Mouse (Mus musculus) thymus, postnatal 36 days (tissue): ENCODE results near the gene Ncoa7.
"Not testable (repeated sequence)": the region's sequence is repeated elsewhere in the genome, so short reads cannot be mapped to it uniquely, and the experiment has no call there.

ENCODE experiments used
- DNase-seq, 2 experiments: peaks; one replicate each; pipeline ENCODE4 v3.0.0; 2022; ENCODE audit warnings: mixed read lengths in 2 of 2

The Ncoa7 gene

GRCm38 (mm10) chr10:30660564-30661328 lies 142.4 kb downstream of the Ncoa7 start:
- DNase-seq, result no peak

- peak; percentile 19 to 26 for DNase-seq
Observed at GRCm38 (mm10) chr10:30655655-30656054, 147.5 kb downstream of the Ncoa7 start.

GRCm38 (mm10) chr10:30647681-30648080 lies 155.4 kb downstream of the Ncoa7 start:
- DNase-seq, result no peak

GRCm38 (mm10) chr10:30638216-30638615 lies 164.9 kb downstream of the Ncoa7 start:
- no peak for DNase-seq

GRCm38 (mm10) chr10:30636474-30637154 lies 166.5 kb downstream of the Ncoa7 start:
- not testable (repeated sequence) for DNase-seq

- DNase-seq, result no peak
Observed at GRCm38 (mm10) chr10:30632718-30633117, 170.4 kb downstream of the Ncoa7 start.

- DNase-seq, result no peak
Observed at GRCm38 (mm10) chr10:30629977-30630376, 173.1 kb downstream of the Ncoa7 start.

GRCm38 (mm10) chr10:30629513-30629912 lies 173.6 kb downstream of the Ncoa7 start, which contains the start of gene Hint3:
Hint3 (minus strand) TSS chr10:30629632.
- no peak for DNase-seq

- not testable (repeated sequence) for DNase-seq
Observed at GRCm38 (mm10) chr10:30628444-30628843, 174.7 kb downstream of the Ncoa7 start.

GRCm38 (mm10) chr10:30627548-30627947 lies 175.6 kb downstream of the Ncoa7 start:
- DNase-seq, result no peak

GRCm38 (mm10) chr10:30624161-30625019 lies 178.7 kb downstream of the Ncoa7 start:
- DNase-seq, result no peak

- no peak for DNase-seq
Observed at GRCm38 (mm10) chr10:30622928-30623327, 180.2 kb downstream of the Ncoa7 start.

- DNase-seq, result no peak
Observed at GRCm38 (mm10) chr10:30618918-30619210, 184.3 kb downstream of the Ncoa7 start.

- peak; percentile 97 to 99 for DNase-seq
Observed at GRCm38 (mm10) chr10:30618091-30618917, 184.8 kb downstream of the Ncoa7 start.

GRCm38 (mm10) chr10:30613039-30613438 lies 190.1 kb downstream of the Ncoa7 start:
- DNase-seq, result no peak

GRCm38 (mm10) chr10:30609614-30610013 lies 193.5 kb downstream of the Ncoa7 start:
- DNase-seq, result no peak

- no peak for DNase-seq
Observed at GRCm38 (mm10) chr10:30608109-30608508, 195.0 kb downstream of the Ncoa7 start.

GRCm38 (mm10) chr10:30600542-30600966 lies 202.6 kb downstream of the Ncoa7 start, which contains the start of gene Trmt11:
Trmt11 (minus strand) TSS chr10:30600749.
- peak; percentile 86 to 89 for DNase-seq

- no peak for DNase-seq
Observed at GRCm38 (mm10) chr10:30600094-30600534, 203.0 kb downstream of the Ncoa7 start.

GRCm38 (mm10) chr10:30587037-30587436 lies 216.1 kb downstream of the Ncoa7 start:
- no peak for DNase-seq

GRCm38 (mm10) chr10:30585691-30586090 lies 217.4 kb downstream of the Ncoa7 start:
- DNase-seq, result no peak
